Mouse (Mus musculus) left cerebral cortex, postnatal 14 days (tissue): ENCODE results near the gene Tbc1d17. TPM values are rescaled to one million over a fixed set of nuclear protein-coding genes. Genes with fewer than 3 reads are reported as not detected.

ENCODE experiments used
- DNase-seq, 2 experiments: peaks; one replicate each; pipeline ENCODE4 v3.0.0; 2021 to 2022; ENCODE audit warnings: low spot score in 2 of 2, mixed read lengths in 1 of 2
- intact Hi-C: fragments of 180-260 bp; cut with DNase I; formaldehyde crosslinking; loops from one replicate; pipeline ENCODE4 v1.15.1; 2025
- microRNA-seq, 2 experiments: library from miRNA; unstranded; fragments of <30 nt; microRNA quantifications; one replicate each; pipeline ENCODE4 v1.2.0; 2022
- total RNA-seq, 2 experiments: library from RNA; stranded (reverse); gene quantifications; 2 replicates each; pipeline ENCODE4 v1.2.3; 2021

Tbc1d17 gene
- total RNA-seq, 2 experiments from 2014 or later, result 48.3 to 58.7 TPM

GRCm38 (mm10) chr7:44814952-44815553 is 33.8 kb downstream of the Tbc1d17 start:
- intact Hi-C loops, result loop anchor here (5.0 kb wide), 2 partner anchors 43 to 68 kb away; partner anchors contain the start of gene Vrk3

DNA sequence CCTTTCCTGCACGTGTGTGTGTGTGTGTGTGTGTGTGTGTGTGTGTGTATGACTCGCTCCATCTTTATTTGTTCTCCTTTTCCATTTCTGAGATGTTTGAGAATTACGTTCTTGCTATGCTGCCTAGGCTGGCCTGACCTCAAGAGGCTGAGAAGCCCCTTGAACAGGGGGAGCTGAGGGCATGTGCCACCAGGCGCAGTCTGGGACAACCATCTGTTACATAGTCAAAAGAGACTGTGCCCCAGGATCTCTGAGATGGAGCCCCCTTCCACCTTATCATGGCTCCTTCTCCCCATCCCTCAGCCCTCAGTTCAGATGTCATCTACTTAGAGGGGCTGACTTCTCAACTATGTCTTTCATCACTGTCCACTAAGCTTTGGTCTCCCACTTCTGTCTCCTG is 34.5 kb downstream of the Tbc1d17 start:
- intact Hi-C loops, result loop anchor here (5.0 kb wide), 1 partner anchor 42 kb away; no protein-coding TSS in a partner anchor
- DNase-seq, result no peak

More at GRCm38 (mm10) chr7:44814952-44815553, 33.8 kb downstream of the Tbc1d17 start:
- DNase-seq, result no peak

- intact Hi-C loops, result loop anchor here (5.0 kb wide), 1 partner anchor 42 kb away; no protein-coding TSS in a partner anchor
- DNase-seq, result no peak
Observed at GRCm38 (mm10) chr7:44813985-44814384, 34.9 kb downstream of the Tbc1d17 start.

DNA sequence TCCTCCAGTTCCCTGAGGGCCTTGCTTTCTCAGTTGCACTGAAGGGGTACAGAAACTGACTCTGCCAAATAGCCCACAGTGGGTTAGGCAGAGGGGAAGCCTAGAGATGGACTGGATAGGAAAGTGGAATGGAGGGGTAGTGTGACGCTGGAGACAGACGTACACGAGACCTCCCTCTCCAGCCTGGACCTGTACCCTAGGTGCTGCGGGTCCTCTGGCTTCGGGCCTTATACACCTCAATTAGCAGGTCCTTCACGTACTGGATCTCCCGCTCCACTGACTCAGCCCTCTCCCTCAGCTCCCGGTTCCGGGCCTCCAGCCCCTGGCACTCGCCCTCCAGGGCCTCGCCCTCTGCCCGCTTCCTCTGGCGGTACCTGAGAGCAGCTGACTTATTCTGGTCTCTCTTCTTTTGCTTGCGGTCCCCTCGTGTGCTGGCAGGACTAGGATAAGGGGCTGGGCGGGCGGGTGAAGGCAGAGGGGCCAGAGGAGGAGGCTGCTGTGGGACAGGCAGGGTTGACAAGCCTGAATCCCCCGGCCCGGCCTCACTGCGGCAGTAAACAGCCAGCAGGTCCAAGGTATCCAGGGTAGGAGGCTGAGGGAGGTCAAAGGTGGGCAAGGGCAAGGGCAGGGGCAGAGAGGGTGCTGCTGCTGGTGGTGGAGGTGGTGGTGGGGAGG is 36.1 kb downstream of the Tbc1d17 start:
- no peak for DNase-seq
- intact Hi-C loops, result loop anchor here (5.0 kb wide), 1 partner anchor 40 kb away; no protein-coding TSS in a partner anchor

- intact Hi-C loops, result loop anchor here (5.0 kb wide), 1 partner anchor 39 kb away; no protein-coding TSS in a partner anchor
- no peak for DNase-seq
Observed at GRCm38 (mm10) chr7:44810819-44811557, 37.9 kb downstream of the Tbc1d17 start.

- intact Hi-C loops, result loop anchor here (5.0 kb wide), 1 partner anchor 38 kb away; no protein-coding TSS in a partner anchor
- DNase-seq, result no peak
Observed at GRCm38 (mm10) chr7:44810365-44810764, 38.5 kb downstream of the Tbc1d17 start.

DNA sequence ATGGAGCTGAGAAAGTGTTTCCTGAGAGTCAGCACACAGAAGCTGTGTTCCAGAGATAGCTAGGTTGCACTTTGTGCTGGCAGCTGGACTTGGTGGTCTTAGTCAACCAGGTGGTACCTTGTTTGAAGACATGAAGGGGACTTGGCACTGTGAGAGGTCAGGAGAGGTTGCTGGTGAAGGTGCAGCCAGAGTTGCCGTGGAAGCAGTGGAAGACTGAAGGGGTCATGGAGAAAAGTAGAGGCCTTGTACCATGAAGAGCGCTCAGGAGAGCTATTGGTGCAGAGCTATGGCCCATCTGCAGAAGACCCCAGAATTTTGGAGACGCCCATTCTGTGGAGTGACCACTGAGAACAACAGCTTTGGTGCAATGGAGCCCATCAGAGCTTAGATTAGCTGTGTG is 39.4 kb downstream of the Tbc1d17 start:
- intact Hi-C loops, result no loop called here
- DNase-seq, result no peak

DNA sequence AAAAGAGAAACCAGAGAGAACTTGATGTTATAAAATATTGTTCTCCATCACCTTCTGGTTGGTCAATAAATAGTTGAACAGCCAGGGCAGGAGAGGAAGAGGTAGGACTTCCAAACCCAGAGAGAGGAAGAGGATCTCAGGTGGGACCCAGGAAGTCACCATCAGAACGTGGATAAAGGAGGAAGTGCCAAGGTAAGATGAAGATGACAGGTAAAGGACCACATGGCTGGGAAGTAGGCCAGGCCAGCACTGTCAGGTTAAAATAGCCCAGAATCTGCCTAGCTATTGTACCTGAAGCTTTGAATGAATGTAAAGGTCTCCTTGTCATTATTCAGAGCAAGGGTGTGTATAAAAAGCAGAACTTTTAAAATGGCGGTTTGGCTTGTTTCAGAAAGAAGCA is 40.0 kb downstream of the Tbc1d17 start:
- intact Hi-C loops, result no loop called here
- no peak for DNase-seq

DNA sequence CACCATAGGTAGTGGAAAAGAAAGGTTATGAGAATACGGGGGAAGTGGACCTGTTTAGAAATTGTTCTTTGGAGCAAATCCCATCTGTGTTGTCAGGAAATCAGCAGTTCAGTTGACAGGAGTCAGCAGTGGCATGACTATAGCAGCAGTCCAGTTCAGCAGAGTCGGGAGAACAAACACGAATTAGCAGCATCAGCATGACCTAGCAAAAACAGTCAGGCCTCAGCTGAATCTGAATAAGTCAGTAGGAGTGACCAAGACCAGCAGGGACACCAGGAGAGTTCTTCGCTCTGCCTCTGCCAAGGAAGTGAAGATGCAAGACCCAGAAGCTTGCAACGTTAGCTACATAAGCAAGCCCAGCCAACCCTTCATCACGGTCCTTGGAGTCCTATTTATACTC is 56.1 kb downstream of the Tbc1d17 start:
- no peak for DNase-seq

GRCm38 (mm10) chr7:44790066-44790465 is 58.8 kb downstream of the Tbc1d17 start:
- DNase-seq, result no peak
- intact Hi-C loops, result no loop called here

More for the DNA sequence above, 56.1 kb downstream of the Tbc1d17 start:
- intact Hi-C loops, result no loop called here

DNA sequence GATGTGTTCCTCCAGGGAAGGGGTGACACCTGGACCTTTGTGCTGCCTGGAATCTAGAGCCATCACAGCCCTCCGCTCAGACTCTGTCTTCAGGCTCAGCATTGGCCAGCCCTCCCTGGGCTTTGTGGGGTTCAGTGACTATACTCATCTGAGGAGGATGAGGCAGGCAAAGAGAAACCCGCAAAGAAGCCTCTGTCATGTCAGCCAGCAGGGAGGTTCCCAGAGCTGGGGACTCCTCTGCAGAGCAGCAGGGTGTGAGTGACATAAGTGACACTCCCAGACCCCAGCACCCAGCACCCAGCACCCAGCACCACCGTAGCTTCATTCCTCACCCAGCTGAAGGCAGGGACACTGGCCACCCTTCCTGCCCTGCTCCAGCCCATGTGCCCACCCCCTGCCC is 59.3 kb downstream of the Tbc1d17 start:
- intact Hi-C loops, result no loop called here
- no peak for DNase-seq

Small RNA genes within 50 kb of the gene (microRNA-seq; reads per million reads assigned to microRNA genes)
- 0 reads per million in 2 experiments for gene Mir707

Other genes starting within 250 kb of the Tbc1d17 start
- 10 to 100 TPM in 1 of 2 experiments, 1 to 10 TPM in 1; 8.8 to 14.5 TPM for gene Myh14, start 178.2 kb downstream of the Tbc1d17 start, total RNA-seq
- not detected for gene Izumo2, start 140.3 kb downstream of the Tbc1d17 start, total RNA-seq
- 10 to 100 TPM; 25.0 to 28.2 TPM for gene Vrk3, start 100.7 kb downstream of the Tbc1d17 start, total RNA-seq
- under 1 TPM; 0.37 to 0.38 TPM for gene Zfp473, start 98.0 kb downstream of the Tbc1d17 start, total RNA-seq
- gene Nup62, start 33.0 kb downstream of the Tbc1d17 start, total RNA-seq, result 10 to 100 TPM; 33.0 to 37.1 TPM
- gene Il4i1, start 32.7 kb downstream of the Tbc1d17 start, total RNA-seq, result 1 to 10 TPM; 2.3 to 3.1 TPM
- 10 to 100 TPM; 24.4 to 25.1 TPM for gene Atf5, start 32.4 kb downstream of the Tbc1d17 start, total RNA-seq
- gene Akt1s1, start 88 bp downstream of the Tbc1d17 start, total RNA-seq, result 10 to 100 TPM; 80.8 to 81.1 TPM
- gene Pnkp, start 8.1 kb upstream of the Tbc1d17 start, total RNA-seq, result 10 to 100 TPM; 26.1 to 28.7 TPM
- gene Ptov1, start 20.7 kb upstream of the Tbc1d17 start, total RNA-seq, result 100 to 1,000 TPM; 263 to 271 TPM
- gene Med25, start 43.6 kb upstream of the Tbc1d17 start, total RNA-seq, result 100 to 1,000 TPM in 1 of 2 experiments, 10 to 100 TPM in 1; 92.5 to 103 TPM
- 10 to 100 TPM; 20.4 to 22.9 TPM for gene Fuz, start 47.0 kb upstream of the Tbc1d17 start, total RNA-seq
- gene Ap2a1, start 80.4 kb upstream of the Tbc1d17 start, total RNA-seq, result 100 to 1,000 TPM; 381 to 392 TPM
- 1 to 10 TPM; 2.6 to 2.8 TPM for gene Tsks, start 94.1 kb upstream of the Tbc1d17 start, total RNA-seq
- gene Cpt1c, start 125.8 kb upstream of the Tbc1d17 start, total RNA-seq, result 100 to 1,000 TPM in 1 of 2 experiments, 10 to 100 TPM in 1; 97.4 to 101 TPM
- gene Prmt1, start 137.5 kb upstream of the Tbc1d17 start, total RNA-seq, result 100 to 1,000 TPM; 166 to 183 TPM
- gene Irf3, start 148.6 kb upstream of the Tbc1d17 start, total RNA-seq, result 10 to 100 TPM; 26.7 to 30.4 TPM
- gene Bcl2l12, start 149.6 kb upstream of the Tbc1d17 start, total RNA-seq, result 1 to 10 TPM; 2.7 to 3.3 TPM
- gene Scaf1, start 167.3 kb upstream of the Tbc1d17 start, total RNA-seq, result 100 to 1,000 TPM; 153 to 162 TPM
- gene Rras, start 168.9 kb upstream of the Tbc1d17 start, total RNA-seq, result 10 to 100 TPM; 11.4 to 13.0 TPM
- 10 to 100 TPM; 61.4 to 65.7 TPM for gene Prr12, start 203.8 kb upstream of the Tbc1d17 start, total RNA-seq
- 10 to 100 TPM; 52.4 to 54.1 TPM for gene Nosip, start 213.3 kb upstream of the Tbc1d17 start, total RNA-seq
- 1 to 10 TPM; 6.6 to 7.1 TPM for gene Prrg2, start 213.6 kb upstream of the Tbc1d17 start, total RNA-seq
- gene Rcn3, start 243.1 kb upstream of the Tbc1d17 start, total RNA-seq, result 1 to 10 TPM; 7.5 to 7.8 TPM